Mouse (Mus musculus) cerebellum, postnatal 36 days (tissue): ENCODE results near the gene Aurkb.

Experiments
- DNase-seq, 2 experiments: peaks; one replicate each; pipeline ENCODE4 v3.0.0; 2021 to 2022; ENCODE audit warnings: mixed read lengths in 2 of 2

Gene Aurkb

DNA sequence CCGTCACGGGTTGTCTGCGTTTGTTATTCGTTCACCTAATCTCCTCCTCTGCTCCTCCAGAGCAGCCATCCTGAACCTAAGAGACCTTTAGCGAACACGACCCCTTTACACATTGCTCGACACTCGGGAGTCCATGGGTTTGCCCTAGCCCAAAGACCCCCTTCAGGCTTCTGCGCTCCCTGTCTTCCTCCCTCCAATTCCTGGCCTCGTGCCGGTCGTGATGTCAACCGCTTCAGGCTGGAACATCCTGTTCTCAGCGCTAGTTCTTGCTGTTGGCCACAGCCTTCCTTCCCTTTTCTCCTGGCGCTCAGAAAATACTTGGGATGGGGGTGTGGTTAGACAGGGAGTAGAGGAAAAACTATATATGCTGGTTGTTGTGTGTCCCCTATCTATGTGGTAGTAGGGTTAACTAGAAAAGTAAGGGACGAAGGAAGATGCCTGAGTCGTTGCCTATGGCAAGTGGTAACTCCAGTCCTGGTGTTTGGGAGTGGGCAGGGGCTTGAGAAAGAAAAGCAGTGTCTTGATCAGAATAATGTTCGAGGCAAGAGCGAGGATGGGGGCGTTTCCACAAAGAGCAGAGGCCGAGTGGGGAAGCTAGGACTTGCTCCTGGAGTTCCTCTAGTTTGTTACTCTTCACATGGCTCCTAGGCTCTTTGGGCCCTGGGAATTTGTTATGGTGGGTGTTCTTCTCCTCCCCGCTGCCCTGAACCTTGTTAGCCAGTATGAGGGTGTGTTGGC, 53.9 kb downstream of the Aurkb start:
- DNase-seq = peak; percentile 73 to 79

DNA sequence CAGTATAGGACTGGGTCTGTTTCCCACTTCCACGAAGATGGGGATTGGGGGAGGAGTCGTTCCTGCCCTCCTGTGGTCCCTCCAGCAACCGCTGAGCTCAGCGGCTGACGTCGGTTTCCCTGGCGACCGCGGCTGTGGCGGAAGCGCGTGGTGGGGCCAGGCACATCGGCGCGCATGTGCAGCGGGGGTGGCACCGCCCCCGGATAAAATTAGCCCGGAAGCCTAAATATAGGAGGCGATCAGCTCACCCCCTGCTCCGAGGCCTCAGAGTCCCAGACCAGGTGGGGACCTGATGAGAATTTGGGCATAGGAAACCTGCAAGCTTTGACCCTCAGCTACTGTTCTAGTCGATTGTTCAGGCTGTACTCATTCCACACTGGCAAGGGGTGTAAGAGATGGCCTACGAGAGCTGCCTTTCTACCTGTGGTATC, 54.5 kb downstream of the Aurkb start:
- DNase-seq = peak; percentile 89 to 91

DNA sequence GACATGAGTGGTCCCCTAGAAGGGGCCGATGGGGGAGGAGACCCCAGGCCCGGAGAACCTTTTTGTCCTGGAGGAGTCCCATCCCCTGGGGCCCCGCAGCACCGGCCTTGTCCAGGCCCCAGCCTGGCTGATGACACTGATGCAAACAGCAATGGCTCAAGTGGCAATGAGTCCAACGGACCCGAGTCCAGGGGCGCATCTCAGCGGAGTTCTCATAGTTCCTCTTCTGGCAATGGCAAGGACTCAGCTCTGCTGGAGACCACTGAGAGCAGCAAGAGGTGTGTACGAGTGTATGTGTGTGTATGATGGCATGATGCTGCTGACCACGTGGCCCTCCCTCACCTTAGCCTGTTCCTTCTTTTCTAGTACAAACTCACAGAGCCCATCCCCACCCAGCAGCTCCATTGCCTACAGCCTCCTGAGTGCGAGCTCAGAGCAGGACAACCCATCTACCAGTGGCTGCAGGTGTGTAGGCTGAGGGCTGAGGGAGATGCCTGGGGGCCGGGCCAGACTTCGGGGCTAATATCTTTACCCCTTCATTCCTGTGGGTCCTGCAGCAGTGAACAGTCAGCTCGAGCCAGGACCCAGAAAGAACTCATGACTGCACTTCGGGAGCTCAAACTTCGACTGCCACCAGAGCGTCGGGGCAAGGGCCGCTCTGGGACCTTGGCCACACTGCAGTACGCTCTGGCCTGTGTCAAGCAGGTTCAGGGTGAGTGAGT, 55.4 kb downstream of the Aurkb start:
- no peak for DNase-seq
